Mouse (Mus musculus): ENCODE results near the gene Retn.

GRCm38 (mm10) chr8:3647561-3647960 lies 8.0 kb upstream of the Retn start:
- TF ChIP-seq EP300 (IDR thresholded peaks at IDR 0.05; ENCODE audit: low read depth) (no peak), CTCF (IDR thresholded peaks at IDR 0.05; ENCODE audit: low read depth) (no peak)
